Mouse (Mus musculus): Measurements from ENCODE around the gene Nsun2. TPM values are rescaled to one million over a fixed set of nuclear protein-coding genes. Genes with fewer than 3 reads are reported as not detected.
A peak's percentile ranks its signal among the peaks of the same experiment; 100 is the strongest.

Gene Nsun2
- polyA plus RNA-seq, 2 experiments = 58.7 to 88.8 TPM

DNA sequence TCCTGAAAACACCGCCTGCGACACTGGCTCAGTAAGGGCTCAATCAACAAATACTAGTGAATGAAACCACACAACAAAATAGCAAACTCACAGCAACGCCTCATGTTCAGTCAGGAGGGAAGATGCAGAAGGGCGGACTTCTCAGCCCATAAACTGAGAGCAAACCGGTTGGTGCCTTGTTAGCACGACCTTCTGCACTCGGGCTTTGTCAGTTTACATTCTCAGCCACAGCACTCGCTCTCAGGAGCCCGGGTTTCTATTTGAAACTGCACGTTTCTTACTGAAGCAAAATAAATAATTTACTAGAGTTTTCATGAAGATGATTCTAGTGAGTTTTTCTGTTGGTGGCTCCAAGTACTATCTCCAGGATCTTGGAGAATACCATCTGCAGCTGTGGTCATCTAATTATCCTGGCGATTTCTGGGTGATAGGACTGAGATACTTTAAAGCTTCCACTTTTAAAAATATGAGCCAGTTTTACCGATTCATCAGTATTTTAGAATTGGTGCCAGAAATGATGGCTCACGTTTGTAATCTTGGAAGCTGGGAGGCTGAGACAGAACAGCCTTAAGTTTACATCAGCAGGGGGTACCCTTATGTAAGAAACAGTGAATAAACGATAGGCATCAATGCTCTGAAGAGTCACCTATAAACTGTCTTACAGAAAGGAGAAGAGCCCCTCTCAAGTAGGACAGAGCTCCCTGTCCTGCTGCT, 9.9 kb upstream of the Nsun2 start:
- no peak overlapping the region for H3K9ac ChIP-seq (replicated peaks)
- H3K9me3 ChIP-seq (ENCODE audit: control insufficient read depth, low read length) = no peaks in the 10 kb centered on the region
- 58% methylated on average over 14 of the region's 14 CpGs for WGBS (ENCODE audit: insufficient replicate concordance)
- no peaks in the 10 kb centered on the region for H3K36me3 ChIP-seq (replicated peaks; ENCODE audit: control insufficient read depth, insufficient read depth, low read depth)
- no peaks in the 10 kb centered on the region for H3K27me3 ChIP-seq (ENCODE audit: control insufficient read depth, insufficient read depth, low read length)
- ATAC-seq (ENCODE audit: insufficient read depth) = no peak
- no peak overlapping the region for H3K27ac ChIP-seq
- H3K4me3 ChIP-seq (ENCODE audit: insufficient read depth in 1 of 2, low read depth in 2 of 2, low read length in 2 of 2) = no peak overlapping the region
- TF ChIP-seq EP300 (IDR thresholded peaks at IDR 0.05; ENCODE audit: low read depth) (no peak), CTCF (IDR thresholded peaks at IDR 0.05; ENCODE audit: low read depth) (no peak)
- H3K4me1 ChIP-seq (replicated peaks; ENCODE audit: control insufficient read depth in 2 of 2, insufficient read depth in 2 of 2, low read length in 1 of 2) = peaks cover 9 to 28% of the 10 kb centered on the region in 2 experiments; a peak in 3 of 4 replicates
- no peak for DNase-seq (ENCODE audit: low read depth in 3 of 3, low spot score in 3 of 3)
- 0 out of 2 replicates have a peak overlapping the region, but pooled peaks have one; percentile 12 for H3K4me2 ChIP-seq (ENCODE audit: low read depth)

DNA sequence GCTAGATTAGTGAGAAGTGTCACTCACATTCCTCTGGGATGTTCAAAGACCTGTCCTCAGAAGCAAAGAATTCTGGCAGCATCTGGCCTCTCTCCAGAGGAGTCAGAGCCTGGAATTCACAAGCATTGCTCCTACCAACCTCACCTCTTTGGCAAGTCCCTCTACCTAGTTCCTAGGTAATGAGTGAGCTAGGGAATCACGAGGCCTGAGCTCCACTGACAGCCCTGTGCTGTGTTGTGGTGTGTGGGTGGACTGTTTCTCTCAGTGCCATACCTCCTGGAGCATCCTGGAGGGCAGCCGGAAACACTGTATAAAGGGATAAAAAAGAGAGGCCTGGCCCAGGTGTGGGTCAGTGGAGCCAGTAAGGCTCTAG, 9.4 kb upstream of the Nsun2 start:
- no peak overlapping the region for H3K9ac ChIP-seq (replicated peaks)

DNA sequence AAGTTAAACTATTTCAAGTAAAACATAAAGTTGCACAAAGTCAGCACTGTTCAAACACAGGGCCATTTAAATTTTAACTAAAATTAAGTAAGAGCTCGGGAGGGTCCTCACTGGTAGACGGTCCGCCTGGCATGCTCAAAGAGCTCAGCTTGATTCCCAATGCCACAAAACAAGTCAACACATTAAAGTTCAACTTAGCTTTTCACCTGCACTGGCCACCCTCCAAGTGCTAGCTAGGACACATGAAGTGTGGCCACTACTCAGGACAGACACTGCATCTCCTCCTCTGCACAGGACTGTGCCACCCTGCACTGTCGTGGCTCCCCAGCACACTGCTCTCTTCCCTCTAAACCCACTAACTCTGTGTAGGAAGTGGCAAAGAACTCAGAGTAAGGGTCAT, 7.7 kb upstream of the Nsun2 start:
- Histone ChIP-seq H3K9ac (replicated peaks) (no peak overlapping the region), H3K4me1 (replicated peaks; ENCODE audit: control insufficient read depth in 2 of 2, insufficient read depth in 2 of 2, low read length in 1 of 2) (peaks cover 9 to 32% of the 10 kb centered on the region in 2 experiments; a peak in 3 of 4 replicates), H3K36me3 (replicated peaks; ENCODE audit: control insufficient read depth, insufficient read depth, low read depth) (no peaks in the 10 kb centered on the region; the same call in 1 of the 2 replicates), H3K27ac (no peak overlapping the region), H3K4me2 (ENCODE audit: low read depth) (peak overlapping the region; percentile 26), H3K27me3 (ENCODE audit: control insufficient read depth, insufficient read depth, low read length) (no peaks in the 10 kb centered on the region), H3K4me3 (ENCODE audit: insufficient read depth in 1 of 2, low read depth in 2 of 2, low read length in 2 of 2) (no peak overlapping the region), H3K9me3 (ENCODE audit: control insufficient read depth, low read length) (no peaks in the 10 kb centered on the region)
- 67% methylated on average over 4 of the region's 4 CpGs for WGBS (ENCODE audit: insufficient replicate concordance)
- ATAC-seq (ENCODE audit: insufficient read depth) (peak; percentile 35; the same call in 1 of the 2 replicates), DNase-seq (ENCODE audit: low read depth in 3 of 3, low spot score in 3 of 3) (no peak)
- no peak for TF ChIP-seq EP300 (IDR thresholded peaks at IDR 0.05; ENCODE audit: low read depth)
- no peak for TF ChIP-seq CTCF (IDR thresholded peaks at IDR 0.05; ENCODE audit: low read depth)

More for the DNA sequence above, 9.4 kb upstream of the Nsun2 start:
- H3K27me3 ChIP-seq (ENCODE audit: control insufficient read depth, insufficient read depth, low read length) = no peaks in the 10 kb centered on the region
- no peak overlapping the region for H3K4me2 ChIP-seq (ENCODE audit: low read depth)
- TF ChIP-seq EP300 (IDR thresholded peaks at IDR 0.05; ENCODE audit: low read depth) (no peak), CTCF (IDR thresholded peaks at IDR 0.05; ENCODE audit: low read depth) (no peak)
- H3K4me3 ChIP-seq (ENCODE audit: insufficient read depth in 1 of 2, low read depth in 2 of 2, low read length in 2 of 2) = no peak overlapping the region
- ATAC-seq (ENCODE audit: insufficient read depth) = no peak
- H3K9me3 ChIP-seq (ENCODE audit: control insufficient read depth, low read length) = no peaks in the 10 kb centered on the region
- DNase-seq (ENCODE audit: low read depth in 3 of 3, low spot score in 3 of 3) = no peak
- no peaks in the 10 kb centered on the region for H3K36me3 ChIP-seq (replicated peaks; ENCODE audit: control insufficient read depth, insufficient read depth, low read depth)
- H3K27ac ChIP-seq = no peak overlapping the region
- WGBS (ENCODE audit: insufficient replicate concordance) = 60% methylated on average over 2 of the region's 2 CpGs
- H3K4me1 ChIP-seq (replicated peaks; ENCODE audit: control insufficient read depth in 2 of 2, insufficient read depth in 2 of 2, low read length in 1 of 2) = peaks cover 9 to 32% of the 10 kb centered on the region in 2 experiments; a peak in 3 of 4 replicates

DNA sequence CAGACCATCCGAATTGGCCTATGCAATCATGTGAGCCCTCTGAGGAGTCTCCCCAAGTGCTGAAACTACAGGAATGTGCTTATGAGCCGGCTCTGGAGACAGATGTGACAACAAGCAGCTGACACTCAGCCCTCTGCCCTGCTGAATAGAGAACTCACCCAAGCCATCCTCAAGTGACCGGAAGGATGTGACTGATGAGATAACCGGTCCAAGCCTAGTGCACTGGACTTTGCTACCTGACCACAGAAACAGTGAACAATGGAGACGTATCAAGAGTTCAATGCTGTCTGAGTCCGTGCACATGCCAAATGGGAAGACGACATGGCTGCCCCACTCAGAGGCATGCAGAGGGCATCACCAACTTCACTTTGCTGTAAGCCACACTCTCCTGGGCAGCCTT, 5.0 kb upstream of the Nsun2 start:
- H3K27me3 ChIP-seq (ENCODE audit: control insufficient read depth, insufficient read depth, low read length) = no peaks in the 10 kb centered on the region
- H3K27ac ChIP-seq = no peak overlapping the region
- ATAC-seq (ENCODE audit: insufficient read depth) (no peak), DNase-seq (ENCODE audit: low read depth in 3 of 3, low spot score in 3 of 3) (no peak)
- H3K4me2 ChIP-seq (ENCODE audit: low read depth) = no peak overlapping the region
- peaks cover 16 to 43% of the 10 kb centered on the region in 2 experiments for H3K4me1 ChIP-seq (replicated peaks; ENCODE audit: control insufficient read depth in 2 of 2, insufficient read depth in 2 of 2, low read length in 1 of 2)
- H3K4me3 ChIP-seq (ENCODE audit: insufficient read depth in 1 of 2, low read depth in 2 of 2, low read length in 2 of 2) = no peak overlapping the region
- WGBS (ENCODE audit: insufficient replicate concordance) = 69% methylated on average over 7 of the region's 7 CpGs
- TF ChIP-seq CTCF (IDR thresholded peaks at IDR 0.05; ENCODE audit: low read depth) = no peak
- H3K9me3 ChIP-seq (ENCODE audit: control insufficient read depth, low read length) = no peaks in the 10 kb centered on the region
- H3K9ac ChIP-seq (replicated peaks) = no peak overlapping the region
- no peaks in the 10 kb centered on the region; the same call in 1 of the 2 replicates for H3K36me3 ChIP-seq (replicated peaks; ENCODE audit: control insufficient read depth, insufficient read depth, low read depth)

DNA sequence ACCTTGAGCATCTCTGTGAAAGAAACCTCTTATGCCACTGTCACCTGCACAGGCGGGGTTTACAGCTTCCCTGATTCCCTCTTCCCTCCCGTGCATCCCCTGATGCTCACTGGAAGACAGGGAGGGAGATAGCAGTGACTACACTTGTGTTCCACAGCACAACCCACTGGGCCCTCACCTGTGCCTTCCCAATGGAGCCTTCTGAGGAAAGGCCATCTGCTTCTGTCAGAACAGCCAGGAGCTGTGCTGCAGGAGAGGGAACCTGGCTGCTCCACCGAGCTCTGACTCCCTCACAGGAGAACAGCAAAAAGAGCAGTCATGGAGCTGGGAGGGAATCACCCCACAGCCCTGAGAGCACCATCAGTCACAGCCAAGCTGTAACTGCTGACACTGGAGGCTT, 3.4 kb upstream of the Nsun2 start:
- Histone ChIP-seq H3K27ac (no peak overlapping the region), H3K36me3 (replicated peaks; ENCODE audit: control insufficient read depth, insufficient read depth, low read depth) (no peaks in the 10 kb centered on the region; the same call in 1 of the 2 replicates), H3K9ac (replicated peaks) (no peak overlapping the region), H3K4me3 (ENCODE audit: insufficient read depth in 1 of 2, low read depth in 2 of 2, low read length in 2 of 2) (no peak overlapping the region), H3K4me1 (replicated peaks; ENCODE audit: control insufficient read depth in 2 of 2, insufficient read depth in 2 of 2, low read length in 1 of 2) (peaks cover 16 to 38% of the 10 kb centered on the region in 2 experiments), H3K4me2 (ENCODE audit: low read depth) (no peak overlapping the region), H3K27me3 (ENCODE audit: control insufficient read depth, insufficient read depth, low read length) (no peaks in the 10 kb centered on the region), H3K9me3 (ENCODE audit: control insufficient read depth, low read length) (no peaks in the 10 kb centered on the region)
- ATAC-seq (ENCODE audit: insufficient read depth) (no peak), DNase-seq (ENCODE audit: low read depth in 3 of 3, low spot score in 3 of 3) (no peak)
- WGBS (ENCODE audit: insufficient replicate concordance) = 82% methylated on average over 3 of the region's 3 CpGs
- no peak for TF ChIP-seq EP300 (IDR thresholded peaks at IDR 0.05; ENCODE audit: low read depth)
- no peak for TF ChIP-seq CTCF (IDR thresholded peaks at IDR 0.05; ENCODE audit: low read depth)
